Mouse (Mus musculus) layer of hippocampus, postnatal 10 days (tissue): ENCODE results near the gene Akr1c20. TPM values are rescaled to one million over a fixed set of nuclear protein-coding genes. Genes with fewer than 3 reads are reported as not detected.

Experiments
- DNase-seq, 2 experiments: peaks; one replicate each; pipeline ENCODE4 v3.0.0; 2021; ENCODE audit warnings: low spot score in 2 of 2
- long read RNA-seq: library from polyadenylated mRNA; stranded (forward); transcript quantifications from one replicate; pipeline ENCODE4 v2.0.0, GENCODE M21; 2023
- total RNA-seq, 2 experiments: library from RNA; stranded (reverse); gene quantifications; 2 replicates each; pipeline ENCODE4 v1.2.3; 2021

The Akr1c20 gene
- total RNA-seq = not detected
- long read RNA-seq = 0 reads

- DNase-seq = no peak
These were observed at the start of gene Akr1c20 for GRCm38 (mm10) chr13:4523201-4523838. Gene Akr1c20, minus strand, starts transcription at chr13:4523345.

- no peak for DNase-seq
These were observed 42.9 kb upstream of the Akr1c20 start for GRCm38 (mm10) chr13:4565996-4566395.

DNA sequence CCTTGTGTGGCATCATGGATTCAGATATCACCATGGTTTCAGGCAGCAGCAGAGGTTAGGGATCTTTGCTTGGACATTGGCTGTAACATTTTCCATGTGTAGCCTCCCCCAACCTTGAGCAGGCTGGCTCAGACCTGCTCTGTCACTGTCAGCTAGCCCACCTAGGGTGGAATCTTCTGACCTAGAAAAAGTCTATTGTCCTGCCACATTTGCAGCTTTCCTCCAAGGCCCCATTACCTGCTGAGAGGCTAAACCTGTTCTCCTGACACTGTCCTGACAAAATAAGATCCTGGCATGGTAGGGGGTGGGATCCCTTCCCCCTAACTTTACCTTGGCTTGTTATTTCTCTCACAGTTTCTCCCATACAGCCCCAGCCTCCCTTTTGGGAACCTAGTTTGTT lies 37.4 kb upstream of the Akr1c20 start:
- no peak for DNase-seq

GRCm38 (mm10) chr13:4559143-4559542 lies 36.0 kb upstream of the Akr1c20 start:
- no peak for DNase-seq

DNA sequence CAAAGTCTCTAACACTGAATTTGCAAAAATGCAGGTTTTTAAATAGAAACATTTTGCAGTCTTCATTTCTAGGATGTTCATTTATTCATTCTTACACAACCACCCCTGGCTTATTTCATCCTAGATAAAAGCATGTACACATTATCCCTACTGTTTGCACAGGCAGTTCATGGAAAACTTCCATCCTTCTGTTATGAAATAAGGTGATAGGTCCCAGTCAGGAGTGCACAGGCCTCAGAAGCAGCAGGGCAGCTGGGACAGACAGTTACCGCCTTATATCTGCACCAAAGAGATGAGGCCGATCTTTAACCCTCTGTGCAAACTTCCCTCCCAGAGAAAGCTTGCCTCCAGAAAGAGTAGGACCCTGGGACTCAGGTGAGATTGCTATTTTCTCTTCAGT lies 8.3 kb downstream of the Akr1c20 start:
- DNase-seq = no peak

DNA sequence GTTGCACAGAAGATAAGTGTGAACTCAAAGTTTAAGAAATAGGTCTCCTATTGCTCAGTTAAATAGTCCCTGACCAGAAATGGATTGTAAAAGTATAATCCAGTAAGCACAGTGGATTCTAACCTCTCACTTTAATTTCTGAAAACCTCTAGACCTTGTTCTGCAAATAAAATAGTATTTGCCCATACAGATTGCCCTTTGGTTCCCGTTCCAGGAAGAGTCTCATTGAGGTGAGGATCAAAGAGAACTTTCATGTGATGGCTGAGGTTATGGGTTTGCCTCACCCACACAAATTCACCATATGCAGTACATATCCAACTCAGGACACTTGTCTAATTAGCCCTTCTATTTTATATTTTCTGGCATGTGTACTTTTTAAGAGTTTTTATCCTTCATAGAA lies 55.2 kb downstream of the Akr1c20 start:
- DNase-seq = no peak

DNA sequence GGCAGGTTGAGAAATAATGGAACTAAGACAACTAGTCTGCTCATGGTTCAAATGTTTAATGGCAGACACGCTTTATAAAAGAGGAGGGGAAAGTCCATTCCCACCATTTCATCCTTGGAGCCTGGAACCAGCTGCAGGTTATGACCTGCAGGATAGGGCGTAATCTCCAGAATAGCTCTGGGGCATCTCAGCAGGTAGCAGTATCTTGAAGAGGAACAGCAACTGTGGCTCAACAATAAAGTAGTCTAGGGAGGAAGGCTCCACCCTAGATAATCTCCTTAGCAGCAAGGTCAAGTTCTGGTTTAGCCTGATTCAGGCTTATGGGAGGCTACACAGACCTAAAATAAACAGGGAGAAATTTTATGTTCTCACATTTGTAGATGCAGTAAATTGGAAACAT lies 57.5 kb downstream of the Akr1c20 start:
- no peak for DNase-seq

Other genes with a start within 250 kb of the Akr1c20 start
- not detected for gene Akr1c12, start 243.9 kb downstream of the Akr1c20 start, total RNA-seq
- not detected for gene Akr1c6, start 89.0 kb downstream of the Akr1c20 start, total RNA-seq
- gene Akr1c21, start 50.7 kb upstream of the Akr1c20 start, total RNA-seq = not detected
- gene Akr1e1, start 85.8 kb upstream of the Akr1c20 start, total RNA-seq = 10 to 100 TPM; 13.7 to 16.1 TPM